Mouse (Mus musculus): ENCODE measurements around the gene Grhl3.
"Not testable (repeated sequence)": the region's sequence is repeated elsewhere in the genome, so short reads cannot be mapped to it uniquely, and the experiment has no call there.

Grhl3 gene

GRCm38 (mm10) chr4:135573251-135573808 lies at the start of gene Grhl3:
TSS of gene Grhl3 (minus strand) at chr4:135573630.
- DNase-seq (ENCODE audit: low spot score): no peak

- no peak for DNase-seq (ENCODE audit: low spot score)
These were observed 48.9 kb upstream of the Grhl3 start for GRCm38 (mm10) chr4:135622290-135622689.

DNA sequence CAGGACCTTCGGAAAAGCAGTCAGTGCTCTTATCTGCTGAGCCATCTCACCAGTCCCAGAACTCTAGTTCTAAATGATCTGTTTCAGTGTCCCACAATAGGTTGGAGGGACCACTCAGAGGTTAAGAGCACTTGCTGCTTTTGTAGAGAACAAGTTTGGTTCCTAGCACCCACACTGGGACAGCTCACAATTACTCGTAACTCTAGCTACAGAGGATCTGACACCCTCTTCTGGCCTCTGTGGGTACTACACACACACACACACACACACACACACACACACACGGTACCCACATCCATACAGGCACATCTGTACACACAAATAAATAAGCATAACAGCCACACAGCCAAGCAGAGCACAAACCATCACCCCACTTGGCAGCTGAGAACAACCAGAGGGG lies 47.0 kb upstream of the Grhl3 start:
- DNase-seq (ENCODE audit: low spot score): no peak

DNA sequence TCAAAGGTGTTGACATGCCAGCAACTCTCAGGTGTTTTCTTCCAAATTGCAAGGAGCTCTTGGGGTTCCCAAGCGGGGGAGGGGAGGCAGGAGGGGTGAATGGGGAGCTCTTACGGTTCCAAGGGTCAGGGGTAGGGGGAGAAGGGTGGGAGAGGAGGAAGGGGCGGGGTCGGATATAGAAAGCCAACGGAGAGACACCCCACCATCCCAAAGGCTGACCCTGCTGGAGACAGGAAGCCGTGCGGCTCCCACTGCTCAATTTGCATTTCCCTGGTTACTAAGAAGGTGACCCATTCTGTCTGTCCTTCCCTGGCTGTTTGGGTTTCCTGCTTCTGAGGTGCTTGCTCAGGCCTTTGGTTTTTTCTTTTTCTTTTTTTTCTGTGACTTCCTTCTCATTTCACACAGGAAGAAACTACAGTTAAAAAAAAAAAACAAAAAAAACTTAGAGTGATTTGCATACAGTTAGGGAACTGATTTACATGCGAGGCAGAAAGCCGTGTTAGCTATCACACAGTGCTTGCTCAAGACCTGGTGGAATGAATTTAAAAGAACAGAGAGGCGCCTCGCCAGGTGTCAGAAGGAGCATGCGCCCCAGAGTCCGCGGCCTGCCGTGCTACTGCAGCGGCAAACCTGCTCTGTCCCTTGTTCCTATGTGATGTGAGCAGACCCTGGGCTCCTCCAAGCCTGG lies 44.5 kb upstream of the Grhl3 start:
- DNase-seq (ENCODE audit: low spot score): no peak

GRCm38 (mm10) chr4:135617038-135617437 lies 43.6 kb upstream of the Grhl3 start:
- no peak for DNase-seq (ENCODE audit: low spot score)

GRCm38 (mm10) chr4:135615307-135615706 lies 41.9 kb upstream of the Grhl3 start:
- DNase-seq (ENCODE audit: low spot score): not testable (repeated sequence)

DNA sequence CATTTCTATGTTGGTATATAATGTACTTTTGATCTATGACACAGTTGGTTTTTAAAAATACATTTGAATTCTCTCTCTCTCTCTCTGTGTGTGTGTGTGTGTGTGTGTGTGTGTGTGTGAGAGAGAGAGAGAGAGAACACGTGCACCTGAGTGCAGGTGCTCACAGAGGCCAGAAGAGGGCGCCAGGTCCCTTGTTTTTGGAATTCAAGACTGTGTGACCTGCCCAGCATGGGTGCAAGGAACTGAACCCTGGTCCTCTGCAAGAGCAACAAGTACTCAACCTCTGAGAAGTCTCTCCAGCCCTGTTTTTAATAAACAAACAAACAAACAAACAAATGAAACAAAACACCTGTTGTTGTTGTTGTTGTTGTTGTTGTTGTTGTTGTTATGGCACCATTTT lies 36.6 kb upstream of the Grhl3 start:
- no peak for DNase-seq (ENCODE audit: low spot score)

DNA sequence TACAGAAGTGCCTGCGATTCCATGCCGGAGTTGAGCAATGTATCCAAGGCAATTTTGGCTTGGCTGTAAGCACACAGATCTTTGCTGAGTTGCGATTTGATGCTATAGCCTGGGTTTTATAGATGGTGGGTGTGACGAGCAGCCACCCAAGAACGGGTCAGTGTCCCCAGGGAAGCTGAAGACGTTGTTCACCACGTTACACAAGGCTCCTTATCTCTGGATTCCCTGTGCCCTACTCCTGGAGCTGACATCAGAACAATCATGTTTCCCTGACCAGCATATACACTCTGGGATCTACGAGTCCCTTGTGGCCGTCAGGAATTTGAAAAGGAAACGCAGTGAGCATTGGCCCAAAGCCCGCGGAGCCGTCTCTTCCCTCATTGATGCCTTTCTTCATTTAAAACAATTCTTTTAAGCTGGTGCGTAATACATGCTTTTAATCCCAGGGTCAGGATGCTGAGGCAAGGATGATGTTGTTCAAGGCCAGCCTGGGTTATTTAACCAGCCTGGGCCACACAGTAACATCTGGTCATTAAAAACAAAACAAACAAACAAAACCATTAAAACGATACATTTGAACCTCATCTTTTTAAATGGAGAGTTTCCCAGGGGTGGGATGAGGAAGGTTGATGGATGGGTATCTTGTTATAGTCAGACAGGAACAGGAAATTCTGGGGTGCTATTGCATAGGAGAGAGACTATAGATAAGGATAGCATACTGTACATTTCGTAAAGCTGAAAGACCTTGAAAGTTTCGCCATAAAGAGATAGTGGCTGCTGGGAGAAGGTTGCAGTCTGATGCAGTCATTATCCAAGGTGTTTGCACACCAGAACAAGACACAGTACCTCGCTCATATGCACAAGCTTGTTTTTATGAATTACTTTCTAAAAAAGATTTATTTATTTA lies 34.8 kb upstream of the Grhl3 start:
- DNase-seq (ENCODE audit: low spot score): no peak

GRCm38 (mm10) chr4:135606271-135606670 lies 32.8 kb upstream of the Grhl3 start:
- DNase-seq (ENCODE audit: low spot score): no peak

DNA sequence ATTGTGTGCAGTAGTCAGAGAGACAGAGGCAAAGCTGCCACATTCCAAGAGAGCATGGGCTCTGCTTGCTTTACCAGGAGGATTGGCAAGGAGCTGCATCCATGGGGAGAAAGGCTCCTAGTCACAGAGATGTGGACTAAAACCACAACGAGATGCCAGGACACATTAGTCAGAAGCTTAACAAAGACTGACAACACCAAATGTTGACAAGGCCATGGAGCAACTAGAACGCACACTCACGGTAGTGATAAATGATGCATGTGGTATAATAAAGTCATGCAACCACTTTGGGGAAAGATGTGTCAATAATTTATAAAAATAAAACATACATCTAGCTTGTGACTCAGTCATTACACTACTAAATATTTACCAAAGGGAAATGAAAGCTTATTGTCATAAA lies 28.1 kb upstream of the Grhl3 start:
- no peak for DNase-seq (ENCODE audit: low spot score)

- DNase-seq (ENCODE audit: low spot score): no peak
These were observed 26.2 kb upstream of the Grhl3 start for GRCm38 (mm10) chr4:135599497-135600182.

- DNase-seq (ENCODE audit: low spot score): no peak
These were observed 25.6 kb upstream of the Grhl3 start for GRCm38 (mm10) chr4:135598998-135599397.

DNA sequence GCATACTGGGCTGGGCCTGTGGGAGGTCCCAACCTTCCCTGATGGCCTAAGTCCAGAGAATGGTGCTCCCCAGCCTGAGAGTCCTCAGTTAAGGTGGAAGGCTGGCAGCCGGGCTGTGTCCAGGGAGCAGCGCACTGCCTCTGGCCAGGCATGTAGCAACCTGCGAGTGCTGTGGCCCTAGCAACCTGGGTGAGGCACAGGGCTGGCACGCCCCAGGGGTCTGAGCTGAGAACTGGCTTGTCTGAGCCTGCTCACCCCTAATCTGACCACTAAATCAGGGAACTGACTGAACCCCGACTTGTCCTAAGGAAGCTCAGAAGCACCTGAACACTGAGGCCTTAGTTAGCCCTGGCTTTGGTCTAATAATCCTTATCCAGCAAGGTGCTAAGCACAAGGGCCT lies 24.1 kb upstream of the Grhl3 start:
- no peak for DNase-seq (ENCODE audit: low spot score)

- no peak for DNase-seq (ENCODE audit: low spot score)
These were observed 22.5 kb upstream of the Grhl3 start for GRCm38 (mm10) chr4:135595943-135596342.

DNA sequence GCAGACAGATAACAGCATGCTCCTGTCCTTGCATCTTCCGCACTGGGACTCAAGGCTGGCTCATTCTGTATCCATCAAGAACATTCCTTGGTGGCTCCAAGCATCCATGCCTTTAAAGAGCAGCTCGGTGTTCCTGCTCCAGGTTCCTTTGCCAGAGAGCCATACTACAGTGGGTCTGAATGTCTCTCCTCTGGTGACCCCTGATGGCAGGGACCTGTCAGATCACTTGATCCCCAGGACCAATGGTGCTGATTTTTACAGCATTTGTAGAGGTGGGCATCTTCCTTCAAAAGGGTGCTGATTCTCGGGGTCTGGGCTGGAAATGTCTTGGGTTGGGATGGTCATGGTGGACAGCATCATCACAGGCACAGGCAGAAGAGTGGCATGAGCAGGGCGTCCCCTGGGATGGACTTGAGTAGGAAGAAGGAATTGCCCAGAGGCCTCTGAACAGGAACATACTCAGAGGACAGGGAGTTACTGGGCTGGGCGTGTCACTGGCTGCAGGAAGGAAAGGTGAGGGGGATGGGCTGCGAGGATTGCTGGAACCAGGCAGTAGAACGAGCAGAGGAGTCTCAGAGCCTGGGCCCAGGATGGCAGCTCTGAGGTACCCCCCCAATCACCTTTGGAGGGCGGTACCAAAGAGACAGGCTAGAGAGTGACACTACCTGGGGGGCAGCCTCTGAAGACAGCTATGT lies 18.3 kb upstream of the Grhl3 start:
- DNase-seq (ENCODE audit: low spot score): no peak

GRCm38 (mm10) chr4:135591086-135591485 lies 17.7 kb upstream of the Grhl3 start:
- DNase-seq (ENCODE audit: low spot score): no peak

DNA sequence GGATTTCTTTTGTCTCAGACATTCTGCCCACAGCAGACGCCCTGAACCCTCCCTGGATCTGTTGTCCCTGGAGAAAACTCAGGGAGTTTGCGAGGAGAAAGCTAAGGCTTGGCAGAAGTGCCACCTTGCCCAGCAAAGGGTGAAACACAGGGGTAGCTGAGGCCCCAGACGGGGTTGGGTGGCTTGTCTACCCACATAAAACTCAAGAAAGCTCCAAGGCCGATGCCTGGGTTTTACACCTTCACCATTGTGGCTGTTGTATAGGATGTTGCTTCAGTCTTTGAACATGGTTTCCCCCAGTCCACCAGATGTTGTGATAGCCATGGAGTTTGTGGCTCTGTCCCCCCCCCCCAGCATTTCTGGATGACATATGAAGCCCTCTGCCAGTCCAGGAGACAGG lies 11.4 kb upstream of the Grhl3 start:
- DNase-seq (ENCODE audit: low spot score): no peak

GRCm38 (mm10) chr4:135581222-135581910 lies 7.9 kb upstream of the Grhl3 start:
- DNase-seq (ENCODE audit: low spot score): no peak

- no peak for DNase-seq (ENCODE audit: low spot score)
These were observed 6.3 kb upstream of the Grhl3 start for GRCm38 (mm10) chr4:135579695-135580094.

GRCm38 (mm10) chr4:135578490-135578889 lies 5.1 kb upstream of the Grhl3 start:
- DNase-seq (ENCODE audit: low spot score): no peak

All from MN1 (cell line).